Mouse (Mus musculus) CH12.LX (cell line): ENCODE results near the gene Jph2. TPM values are rescaled to one million over a fixed set of nuclear protein-coding genes. Genes with fewer than 3 reads are reported as not detected.

Source experiments
- DNase-seq: peaks from one replicate; pipeline ENCODE4 v3.0.0-alpha.2; 2013; ENCODE audit errors: extremely low read depth
- H3K27ac ChIP-seq: 2 replicates; pipeline ENCODE4 v1.5.1; 2012; ENCODE audit warnings: low read depth, mild to moderate bottlenecking, control low read depth, moderate library complexity; ENCODE audit not compliant: insufficient read depth
- H3K27me3 ChIP-seq: replicated peaks from 2 replicates; pipeline ENCODE3; 2012; ENCODE audit warnings: inconsistent platforms
- H3K36me3 ChIP-seq, 2 experiments: replicated peaks in 1 of 2; 2 replicates each; pipeline versions ENCODE3 to v1.6.1; 2012; ENCODE audit warnings: inconsistent platforms in 1 of 2, low read length in 1 of 2, mild to moderate bottlenecking in 1 of 2, mixed read lengths in 1 of 2, moderate library complexity in 1 of 2; ENCODE audit not compliant: control insufficient read depth in 1 of 2, insufficient read depth in 1 of 2
- H3K4me1 ChIP-seq, 2 experiments: 2 replicates each; pipeline ENCODE4 v1.6.1; 2012; ENCODE audit warnings: inconsistent platforms in 1 of 2, moderate library complexity in 1 of 2; ENCODE audit not compliant: insufficient read depth in 2 of 2, control insufficient read depth in 1 of 2
- H3K4me2 ChIP-seq: 2 replicates; pipeline ENCODE4 v1.6.1; 2012; ENCODE audit warnings: low read depth, mild to moderate bottlenecking, control low read depth; ENCODE audit not compliant: poor library complexity, insufficient read depth, severe bottlenecking
- H3K4me3 ChIP-seq, 3 experiments: fragments of 150-350 bp in 1 of 3; sonication (generic) in 1 of 3; replicated peaks in 1 of 3; 2 replicates each; pipeline versions ENCODE3 to v1.5.1; 2011 to 2012; ENCODE audit warnings: low read depth in 2 of 3, low read length in 2 of 3, mild to moderate bottlenecking in 2 of 3, moderate library complexity in 2 of 3, control low read depth in 1 of 3, improper control_type of control experiment in 1 of 3, inconsistent platforms in 1 of 3, mixed read lengths in 1 of 3; ENCODE audit not compliant: poor library complexity in 1 of 3
- H3K79me2 ChIP-seq: replicated peaks from 2 replicates; pipeline ENCODE4 v1.6.1; 2012; ENCODE audit warnings: mild to moderate bottlenecking, moderate library complexity; ENCODE audit not compliant: control insufficient read depth, poor library complexity, insufficient read depth, severe bottlenecking; ENCODE audit errors: extremely low read depth
- H3K9ac ChIP-seq: 2 replicates; pipeline ENCODE4 v1.6.1; 2012; ENCODE audit warnings: low read depth, mild to moderate bottlenecking, control low read depth, moderate library complexity; ENCODE audit not compliant: insufficient read depth
- H3K9me3 ChIP-seq: replicated peaks from 2 replicates; pipeline ENCODE3; 2012; ENCODE audit warnings: low read length, inconsistent platforms, mixed read lengths
- BHLHE40 ChIP-seq: IDR thresholded peaks from 2 replicates; pipeline ENCODE4 v1.6.1; 2011; ENCODE audit warnings: mild to moderate bottlenecking, low read depth, low read length, improper control_type of control experiment
- CHD1 ChIP-seq: IDR thresholded peaks from 2 replicates; pipeline ENCODE4 v1.6.1; 2012; ENCODE audit warnings: low read depth, low read length, improper control_type of control experiment, inconsistent platforms
- CHD2 ChIP-seq: IDR thresholded peaks from 2 replicates; pipeline ENCODE4 v1.6.1; 2011; ENCODE audit warnings: low read length, improper control_type of control experiment
- ELF1 ChIP-seq: IDR thresholded peaks from 2 replicates; pipeline ENCODE4 v1.6.1; 2014; ENCODE audit warnings: low read depth, mild to moderate bottlenecking, inconsistent platforms, low read length, improper control_type of control experiment
- EP300 ChIP-seq: IDR thresholded peaks from 2 replicates; pipeline ENCODE4 v1.6.1; 2011; ENCODE audit warnings: low read length, improper control_type of control experiment
- GABPA ChIP-seq: IDR thresholded peaks from 2 replicates; pipeline ENCODE4 v1.6.1; 2012; ENCODE audit warnings: low read depth, low read length, improper control_type of control experiment, inconsistent platforms; ENCODE audit not compliant: insufficient replicate concordance
- IRF4 ChIP-seq: IDR thresholded peaks from 2 replicates; pipeline ENCODE4 v1.6.1; 2014; ENCODE audit warnings: low read depth, mild to moderate bottlenecking, inconsistent platforms, low read length, improper control_type of control experiment
- JUND ChIP-seq: conservative IDR thresholded peaks from 2 replicates; pipeline ENCODE4 v1.6.1; 2011; ENCODE audit warnings: low read depth, low read length, improper control_type of control experiment
- KAT2A ChIP-seq: IDR thresholded peaks from 2 replicates; pipeline ENCODE4 v1.6.1; 2012; ENCODE audit warnings: low read length, improper control_type of control experiment, inconsistent platforms; ENCODE audit not compliant: insufficient replicate concordance
- MAFK ChIP-seq: IDR thresholded peaks from 2 replicates; pipeline ENCODE4 v1.6.1; 2011; ENCODE audit warnings: low read length, improper control_type of control experiment; ENCODE audit not compliant: insufficient replicate concordance
- NELFE ChIP-seq: IDR thresholded peaks from 2 replicates; pipeline ENCODE4 v1.6.1; 2011; ENCODE audit warnings: low read depth, low read length, improper control_type of control experiment
- PAX5 ChIP-seq: IDR thresholded peaks from 2 replicates; pipeline ENCODE4 v1.6.1; 2012; ENCODE audit warnings: low read length, inconsistent platforms, mixed read lengths
- RAD21 ChIP-seq: IDR thresholded peaks from 2 replicates; pipeline ENCODE4 v1.6.1; 2011; ENCODE audit warnings: low read depth, mild to moderate bottlenecking, low read length, improper control_type of control experiment, moderate library complexity
- SIN3A ChIP-seq: IDR thresholded peaks from 2 replicates; pipeline ENCODE4 v1.6.1; 2012; ENCODE audit warnings: low read length, improper control_type of control experiment, inconsistent platforms
- TBP ChIP-seq: conservative IDR thresholded peaks from 2 replicates; pipeline ENCODE4 v1.6.1; 2011; ENCODE audit warnings: low read depth, low read length, improper control_type of control experiment
- TCF12 ChIP-seq: IDR thresholded peaks from 2 replicates; pipeline ENCODE4 v1.6.1; 2014; ENCODE audit warnings: low read depth, mild to moderate bottlenecking, inconsistent platforms, low read length, improper control_type of control experiment
- USF1 ChIP-seq: IDR thresholded peaks from 2 replicates; pipeline ENCODE4 v1.6.1; 2014; ENCODE audit warnings: low read depth, mild to moderate bottlenecking, inconsistent platforms, low read length, improper control_type of control experiment
- ZNF384 ChIP-seq: IDR thresholded peaks from 2 replicates; pipeline ENCODE4 v1.6.1; 2012; ENCODE audit warnings: low read depth, low read length, improper control_type of control experiment, inconsistent platforms
- dilution Hi-C: fragments of 300-500 bp; cut with MboI; formaldehyde crosslinking; loops from 2 replicates; pipeline ENCODE4 v1.14.3; 2020; ENCODE audit warnings: low sequenced_read_pairs; ENCODE audit not compliant: extremely low pct_unique_long_range_greater_than_20kb, extremely low pct_ligation_motif_present
- in situ Hi-C: fragments of 300-500 bp; cut with MboI; formaldehyde crosslinking; loops from 3 replicates; pipeline ENCODE4 v1.14.3; 2019; ENCODE audit warnings: low sequenced_read_pairs, low pct_ligation_motif_present, low pct_unique_long_range_greater_than_20kb, mixed read lengths
- polyA plus RNA-seq: library from polyadenylated mRNA; unstranded; fragments of >175 nt; gene quantifications from 2 replicates; pipeline ENCODE4 v1.2.1, GENCODE M21; 2012; ENCODE audit warnings: low read depth; ENCODE audit not compliant: insufficient read length
- total RNA-seq, 2 experiments: library from RNA; depleted of rRNA; stranded (reverse); fragments of 300-350 nt in 1 of 2; fragments of >200 nt in 1 of 2; gene quantifications; 2 replicates each; pipeline ENCODE4 v1.2.3; 2012 to 2014

Gene Jph2
- total and polyA plus RNA-seq, 3 experiments, result not detected

- no peaks in the 10 kb centered on the region for H3K79me2 ChIP-seq
- H3K4me1 ChIP-seq, result peaks cover 0 to 3% of the 10 kb centered on the region in 2 experiments; a peak in 1 of 4 replicates
- in situ Hi-C loops (no loop called here), dilution Hi-C loops (no loop called here)
- no peak overlapping the region for H3K4me3 ChIP-seq
- H3K27ac ChIP-seq, result no peak overlapping the region
- no peak overlapping the region for H3K9ac ChIP-seq
- no peak for DNase-seq
- H3K36me3 ChIP-seq, result no peaks in the 10 kb centered on the region
- TF ChIP-seq EP300 (no peak), CHD1 (no peak)
- peaks cover 88% of the 10 kb centered on the region for H3K27me3 ChIP-seq
- H3K9me3 ChIP-seq, result peaks cover 4% of the 10 kb centered on the region
- H3K4me2 ChIP-seq, result no peak overlapping the region
Observed at GRCm38 (mm10) chr2:163381246-163381645, 16.5 kb downstream of the Jph2 start.

GRCm38 (mm10) chr2:163379366-163379765 lies 18.4 kb downstream of the Jph2 start:
- Histone ChIP-seq H3K4me2 (no peak overlapping the region), H3K4me3 (no peak overlapping the region), H3K27ac (no peak overlapping the region), H3K9me3 (peaks cover 8% of the 10 kb centered on the region), H3K79me2 (no peaks in the 10 kb centered on the region), H3K9ac (no peak overlapping the region), H3K4me1 (peaks cover 0 to 3% of the 10 kb centered on the region in 2 experiments; a peak in 1 of 4 replicates), H3K27me3 (peaks cover 81% of the 10 kb centered on the region), H3K36me3 (no peaks in the 10 kb centered on the region)
- no peak for DNase-seq
- in situ Hi-C loops (no loop called here), dilution Hi-C loops (no loop called here)
- TF ChIP-seq BHLHE40 (no peak), ZNF384 (no peak), PAX5 (no peak), MAFK (no peak), KAT2A (no peak), TCF12 (no peak), USF1 (no peak)

- DNase-seq, result no peak
- Histone ChIP-seq H3K27me3 (peaks cover 75% of the 10 kb centered on the region), H3K79me2 (no peaks in the 10 kb centered on the region), H3K36me3 (no peaks in the 10 kb centered on the region), H3K4me1 (peaks cover 0 to 3% of the 10 kb centered on the region in 2 experiments; a peak in 1 of 4 replicates), H3K4me2 (no peak overlapping the region), H3K9ac (no peak overlapping the region), H3K27ac (no peak overlapping the region), H3K9me3 (peaks cover 8% of the 10 kb centered on the region), H3K4me3 (no peak overlapping the region)
- in situ Hi-C loops (no loop called here), dilution Hi-C loops (no loop called here)
- TF ChIP-seq ELF1, result no peak
- no peak for TF ChIP-seq TBP
- TF ChIP-seq SIN3A, result no peak
- TF ChIP-seq IRF4, result no peak
- no peak for TF ChIP-seq MAFK
- TF ChIP-seq RAD21, result no peak
- no peak for TF ChIP-seq CHD2
- no peak for TF ChIP-seq USF1
- no peak for TF ChIP-seq NELFE
- TF ChIP-seq EP300, result no peak
- TF ChIP-seq GABPA, result no peak
- no peak for TF ChIP-seq BHLHE40
- TF ChIP-seq JUND, result no peak
- TF ChIP-seq KAT2A, result no peak
Observed at GRCm38 (mm10) chr2:163376082-163376481, 21.7 kb downstream of the Jph2 start.
